ENCODE assay signal across 10 mouse cellular contexts in genomic region chr1:118481703-118482102, GRCm38 (mm10).
DNase-seq lines count a peak whose midpoint lies in the region; ATAC-seq lines count a peak whose summit lies in the region.
"Had no signal": no experiment of that assay in that cellular context is flagged by ENCODE, and none has a peak within 500 bp of the region (broad histone marks: within the 10 kb centered on the region; RNA-seq: fewer than 3 reads in every experiment).

No protein-coding gene starts in this region.

- WGBS in hindbrain, embryonic 13.5 days: 89% methylated on average over 6 of the region's 6 CpGs
- 84% methylated on average over 6 of the region's 6 CpGs for WGBS in hindbrain, embryonic 10.5 days
- 30% methylated on average over 6 of the region's 6 CpGs for WGBS in forebrain, embryonic 15.5 days

- DNase-seq in hindbrain, embryonic 10.5 days (ENCODE audit: low spot score): no peak
- peak; percentile 22 for DNase-seq in A20 (ENCODE audit: low read depth, low spot score)
- peak; percentile 54 to 87 for DNase-seq in left cerebral cortex, postnatal 25 days (ENCODE audit: low spot score in 2 of 2)
- no peak for DNase-seq in adrenal gland, postnatal 36 days
- no peak for DNase-seq in natural killer cell, adult 2 months (ENCODE audit: low spot score in 2 of 2)
- DNase-seq in kidney, adult 8-10 months: no peak
- DNase-seq: kidney, postnatal 14 days had no signal

- no peak for ATAC-seq in hindbrain, embryonic 13.5 days (ENCODE audit: low FRiP score)
- ATAC-seq in forebrain, embryonic 15.5 days (replicated peaks): no peak

- H3K36me3 ChIP-seq in hindbrain, embryonic 13.5 days: no peaks in the 10 kb centered on the region; the same call in 1 of the 2 replicates
- peaks cover 25% of the 10 kb centered on the region for H3K36me3 ChIP-seq in hindbrain, embryonic 10.5 days
- no peaks in the 10 kb centered on the region for H3K36me3 ChIP-seq in forebrain, embryonic 15.5 days
- H3K36me3 ChIP-seq: stomach, embryonic 15.5 days had no signal

- H3K27ac ChIP-seq in hindbrain, embryonic 13.5 days: 0 out of 2 replicates have a peak overlapping the region, but pooled peaks have one; percentile 35
- H3K27ac ChIP-seq in hindbrain, embryonic 10.5 days: no peak overlapping the region
- peak overlapping the region; percentile 76 for H3K27ac ChIP-seq in forebrain, embryonic 15.5 days (replicated peaks)
- H3K27ac ChIP-seq: stomach, embryonic 15.5 days had no signal

- no peak overlapping the region for H3K4me3 ChIP-seq in hindbrain, embryonic 13.5 days
- H3K4me3 ChIP-seq in hindbrain, embryonic 10.5 days: no peak overlapping the region
- H3K4me3 ChIP-seq in forebrain, embryonic 15.5 days: no peak overlapping the region
- H3K4me3 ChIP-seq: stomach, embryonic 15.5 days had no signal

- H3K27me3 ChIP-seq in hindbrain, embryonic 13.5 days: no peaks in the 10 kb centered on the region
- H3K27me3 ChIP-seq in hindbrain, embryonic 10.5 days (ENCODE audit: insufficient read depth, poor library complexity, severe bottlenecking): no peaks in the 10 kb centered on the region
- H3K27me3 ChIP-seq in forebrain, embryonic 15.5 days: no peaks in the 10 kb centered on the region
- H3K27me3 ChIP-seq: stomach, embryonic 15.5 days had no signal

- peaks cover 12% of the 10 kb centered on the region for H3K4me1 ChIP-seq in hindbrain, embryonic 13.5 days (replicated peaks)
- peaks cover 12% of the 10 kb centered on the region for H3K4me1 ChIP-seq in hindbrain, embryonic 10.5 days (replicated peaks)
- peaks cover 50% of the 10 kb centered on the region for H3K4me1 ChIP-seq in forebrain, embryonic 15.5 days

- intact Hi-C loops in left cerebral cortex, postnatal 25 days (cut with DNase I): no loop called here

- no peaks in the 10 kb centered on the region for H3K9me3 ChIP-seq in hindbrain, embryonic 13.5 days
- H3K9me3 ChIP-seq in hindbrain, embryonic 10.5 days: no peaks in the 10 kb centered on the region
- no peaks in the 10 kb centered on the region for H3K9me3 ChIP-seq in forebrain, embryonic 15.5 days
- H3K9me3 ChIP-seq: stomach, embryonic 15.5 days had no signal

- H3K4me2 ChIP-seq in hindbrain, embryonic 13.5 days: no peak overlapping the region
- H3K4me2 ChIP-seq in forebrain, embryonic 15.5 days (replicated peaks): 0 out of 2 replicates have a peak overlapping the region, but pooled peaks have one; percentile 10
- H3K4me2 ChIP-seq: stomach, embryonic 15.5 days had no signal

- H3K9ac ChIP-seq in hindbrain, embryonic 13.5 days: no peak overlapping the region
- peak overlapping the region; percentile 15; the same call in 1 of the 2 replicates for H3K9ac ChIP-seq in forebrain, embryonic 15.5 days (replicated peaks)
- H3K9ac ChIP-seq: stomach, embryonic 15.5 days had no signal

Comparison
In these comparisons a context has a peak if more than half of its experiments do, and no peak if none do; other contexts are left out.
1. DNase-seq: peak in A20 (single experiment) and left cerebral cortex, postnatal 25 days (2 of 2); none in hindbrain, embryonic 10.5 days (single experiment), adrenal gland, postnatal 36 days (0 of 2), natural killer cell, adult 2 months (0 of 2) and kidney, adult 8-10 months (0 of 2).